Mouse (Mus musculus) G1E (cell line): ENCODE data around the gene Dusp13.

Source experiments
- CTCF ChIP-seq: IDR thresholded peaks from 2 replicates; pipeline ENCODE4 v1.5.1; 2012; ENCODE audit warnings: low read depth, low read length, inconsistent platforms, mixed read lengths
- GATA1 ChIP-seq: IDR thresholded peaks from 2 replicates; pipeline ENCODE4 v1.6.1; 2012; ENCODE audit warnings: borderline replicate concordance, low read length, inconsistent platforms, mixed read lengths

- TF ChIP-seq CTCF (no peak), GATA1 (no peak)
Observed at GRCm38 (mm10) chr14:21788121-21788520, 37.1 kb upstream of the Dusp13 start.
